Mouse (Mus musculus): ENCODE data around the gene Cep85l.

GRCm38 (mm10) chr10:53378296-53378695 is 1.5 kb downstream of the Cep85l start:
- no peak for TF ChIP-seq CTCF (IDR thresholded peaks at IDR 0.05; ENCODE audit: low read depth, low read length)
- no peak for TF ChIP-seq POLR2A (IDR thresholded peaks at IDR 0.05; ENCODE audit: extremely low read depth, insufficient read depth, low read length)

All from liver, adult 2 months (tissue).